Mouse (Mus musculus): ENCODE results near the gene Prkcq.

Gene Prkcq

GRCm38 (mm10) chr2:11171754-11172501 is at the start of gene Prkcq:
Gene Prkcq (plus strand): TSS chr2:11172108.
- no peak for ATAC-seq (ENCODE audit: insufficient number of reproducible peaks, low FRiP score, low TSS enrichment)

- no peak for ATAC-seq (ENCODE audit: insufficient number of reproducible peaks, low FRiP score, low TSS enrichment)
These were observed 41.0 kb upstream of the Prkcq start for GRCm38 (mm10) chr2:11130881-11131280.

- no peak for ATAC-seq (ENCODE audit: insufficient number of reproducible peaks, low FRiP score, low TSS enrichment)
These were observed 36.2 kb upstream of the Prkcq start for GRCm38 (mm10) chr2:11135718-11136117.

GRCm38 (mm10) chr2:11138076-11138475 is 33.8 kb upstream of the Prkcq start:
- no peak for ATAC-seq (ENCODE audit: insufficient number of reproducible peaks, low FRiP score, low TSS enrichment)

GRCm38 (mm10) chr2:11139518-11140152 is 32.3 kb upstream of the Prkcq start:
- no peak for ATAC-seq (ENCODE audit: insufficient number of reproducible peaks, low FRiP score, low TSS enrichment)

- no peak for ATAC-seq (ENCODE audit: insufficient number of reproducible peaks, low FRiP score, low TSS enrichment)
These were observed 31.5 kb upstream of the Prkcq start for GRCm38 (mm10) chr2:11140385-11140784.

- no peak for ATAC-seq (ENCODE audit: insufficient number of reproducible peaks, low FRiP score, low TSS enrichment)
These were observed 22.8 kb upstream of the Prkcq start for GRCm38 (mm10) chr2:11149091-11149490.

- no peak for ATAC-seq (ENCODE audit: insufficient number of reproducible peaks, low FRiP score, low TSS enrichment)
These were observed 20.9 kb upstream of the Prkcq start for GRCm38 (mm10) chr2:11150975-11151374.

GRCm38 (mm10) chr2:11151655-11152323 is 20.1 kb upstream of the Prkcq start:
- ATAC-seq (ENCODE audit: insufficient number of reproducible peaks, low FRiP score, low TSS enrichment), result no peak

- no peak for ATAC-seq (ENCODE audit: insufficient number of reproducible peaks, low FRiP score, low TSS enrichment)
These were observed 12.3 kb upstream of the Prkcq start for GRCm38 (mm10) chr2:11159641-11160040.

- no peak for ATAC-seq (ENCODE audit: insufficient number of reproducible peaks, low FRiP score, low TSS enrichment)
These were observed 11.2 kb upstream of the Prkcq start for GRCm38 (mm10) chr2:11160696-11161095.

GRCm38 (mm10) chr2:11161336-11161735 is 10.6 kb upstream of the Prkcq start:
- ATAC-seq (ENCODE audit: insufficient number of reproducible peaks, low FRiP score, low TSS enrichment), result no peak

GRCm38 (mm10) chr2:11162701-11163100 is 9.2 kb upstream of the Prkcq start:
- ATAC-seq (ENCODE audit: insufficient number of reproducible peaks, low FRiP score, low TSS enrichment), result no peak

GRCm38 (mm10) chr2:11164170-11164569 is 7.7 kb upstream of the Prkcq start:
- ATAC-seq (ENCODE audit: insufficient number of reproducible peaks, low FRiP score, low TSS enrichment), result no peak

- ATAC-seq (ENCODE audit: insufficient number of reproducible peaks, low FRiP score, low TSS enrichment), result no peak
These were observed 2.1 kb upstream of the Prkcq start for GRCm38 (mm10) chr2:11169721-11170335.

- no peak for ATAC-seq (ENCODE audit: insufficient number of reproducible peaks, low FRiP score, low TSS enrichment)
These were observed 1.0 kb downstream of the Prkcq start for GRCm38 (mm10) chr2:11172831-11173414.

GRCm38 (mm10) chr2:11173521-11173920 is 1.6 kb downstream of the Prkcq start:
- ATAC-seq (ENCODE audit: insufficient number of reproducible peaks, low FRiP score, low TSS enrichment), result no peak

- ATAC-seq (ENCODE audit: insufficient number of reproducible peaks, low FRiP score, low TSS enrichment), result no peak
These were observed 2.2 kb downstream of the Prkcq start for GRCm38 (mm10) chr2:11174101-11174500.

GRCm38 (mm10) chr2:11177880-11178279 is 6.0 kb downstream of the Prkcq start:
- ATAC-seq (ENCODE audit: insufficient number of reproducible peaks, low FRiP score, low TSS enrichment), result no peak

- no peak for ATAC-seq (ENCODE audit: insufficient number of reproducible peaks, low FRiP score, low TSS enrichment)
These were observed 9.6 kb downstream of the Prkcq start for GRCm38 (mm10) chr2:11181510-11181909.

- ATAC-seq (ENCODE audit: insufficient number of reproducible peaks, low FRiP score, low TSS enrichment), result no peak
These were observed 10.2 kb downstream of the Prkcq start for GRCm38 (mm10) chr2:11182096-11182495.
